In genomic region chr1:64088604-64089320, GRCm38 (mm10) we compare ENCODE assay signal across 8 mouse cellular contexts. TPM values are rescaled to one million over a fixed set of nuclear protein-coding genes. Genes with fewer than 3 reads are reported as not detected.
A peak's percentile ranks its signal among the peaks of the same experiment; 100 is the strongest.
DNase-seq lines count a peak whose midpoint lies in the region; ATAC-seq lines count a peak whose summit lies in the region.

No protein-coding gene starts in this region.

- peaks cover 24% of the 10 kb centered on the region for H3K4me1 ChIP-seq in kidney, embryonic 14.5 days (ENCODE audit: control insufficient read depth, insufficient read depth, low read length)
- peaks cover 41% of the 10 kb centered on the region for H3K4me1 ChIP-seq in limb, embryonic 13.5 days

- peak overlapping the region; percentile 76; the same call in 1 of the 2 replicates for H3K27ac ChIP-seq in kidney, embryonic 14.5 days (ENCODE audit: low read depth, low read length)
- H3K27ac ChIP-seq in limb, embryonic 13.5 days = 0 out of 2 replicates have a peak overlapping the region, but pooled peaks have one; percentile 44

- no peaks in the 10 kb centered on the region for H3K9me3 ChIP-seq in kidney, embryonic 14.5 days (ENCODE audit: control insufficient read depth, low read length)
- H3K9me3 ChIP-seq in limb, embryonic 13.5 days = no peaks in the 10 kb centered on the region

- no peaks in the 10 kb centered on the region for H3K36me3 ChIP-seq in kidney, embryonic 14.5 days (ENCODE audit: control insufficient read depth, insufficient read depth, low read length)
- H3K36me3 ChIP-seq in limb, embryonic 13.5 days = no peaks in the 10 kb centered on the region

- H3K27me3 ChIP-seq in kidney, embryonic 14.5 days (ENCODE audit: control insufficient read depth, insufficient read depth, low read length) = no peaks in the 10 kb centered on the region
- H3K27me3 ChIP-seq in limb, embryonic 13.5 days = no peaks in the 10 kb centered on the region

- H3K4me2 ChIP-seq in kidney, embryonic 14.5 days (replicated peaks; ENCODE audit: low read depth, low read length) = peak overlapping the region; percentile 38; the same call in 1 of the 2 replicates
- H3K4me2 ChIP-seq in limb, embryonic 13.5 days (replicated peaks) = peak overlapping the region; percentile 54

- ATAC-seq in kidney, embryonic 14.5 days (ENCODE audit: low FRiP score, low TSS enrichment) = peak; percentile 39; the same call in 1 of the 2 replicates
- ATAC-seq in granulocyte monocyte progenitor cell, adult 5-6 weeks (replicated peaks; ENCODE audit: poor library complexity, severe bottlenecking) = peak; percentile 54
- 0 out of 2 replicates have a peak, but pooled peaks have one; percentile 1 for ATAC-seq in limb, embryonic 13.5 days (ENCODE audit: low FRiP score, low read depth)
- 0 out of 2 replicates have a peak, but pooled peaks have one; percentile 32 for ATAC-seq in monocyte, adult 5-6 weeks (replicated peaks; ENCODE audit: insufficient number of reproducible peaks, low FRiP score, low TSS enrichment, poor library complexity, severe bottlenecking)
- no peak for ATAC-seq in frontal cortex, adult (ENCODE audit: low TSS enrichment)

- WGBS in kidney, embryonic 14.5 days = 33% methylated on average over 12 of the region's 12 CpGs
- 70% methylated on average over 12 of the region's 12 CpGs for WGBS in limb, embryonic 13.5 days

- DNase-seq in kidney, adult 11 months = no peak
- no peak for DNase-seq in adrenal gland, adult 8-10 months
- no peak for DNase-seq in cerebellum, postnatal 36 days

- H3K4me3 ChIP-seq in kidney, embryonic 14.5 days (ENCODE audit: low read length) = no peak overlapping the region
- no peak overlapping the region for H3K4me3 ChIP-seq in limb, embryonic 13.5 days

- no peak overlapping the region for H3K9ac ChIP-seq in kidney, embryonic 14.5 days (ENCODE audit: low read depth, low read length)
- no peak overlapping the region for H3K9ac ChIP-seq in limb, embryonic 13.5 days

RNA-seq across cellular contexts. Expression of gene Klf7, which starts 33.3 kb away (rescaled TPM):
- polyA plus RNA-seq in kidney, embryonic 14.5 days (2014; fragmentation: Nextera tagmentation; extraction: Ambion mirVana) = 18.1 and 21.0 TPM in 2 replicates
- 5.0 and 8.5 TPM in 2 replicates for total RNA-seq in granulocyte monocyte progenitor cell, adult 5-6 weeks (2014; fragmentation: Nextera tagmentation)
- 6.3 and 12.4 TPM in 2 replicates for total RNA-seq in granulocyte monocyte progenitor cell, adult 5-6 weeks (2017)
- 20.0 and 21.7 TPM in 2 replicates for polyA plus RNA-seq in limb, embryonic 13.5 days (2015; fragmentation: Nextera tagmentation; extraction: Ambion mirVana)
- 15.9 to 26.0 TPM (median 19.5 TPM) in 3 replicates for total RNA-seq in monocyte, adult 5-6 weeks (2017)
- total RNA-seq in adrenal gland, adult 8-10 months (2022) = 10 to 100 TPM; 15.1 to 32.1 (median 27.0) TPM
